ENCODE assay signal across 7 mouse cellular contexts in the genomic region with DNA sequence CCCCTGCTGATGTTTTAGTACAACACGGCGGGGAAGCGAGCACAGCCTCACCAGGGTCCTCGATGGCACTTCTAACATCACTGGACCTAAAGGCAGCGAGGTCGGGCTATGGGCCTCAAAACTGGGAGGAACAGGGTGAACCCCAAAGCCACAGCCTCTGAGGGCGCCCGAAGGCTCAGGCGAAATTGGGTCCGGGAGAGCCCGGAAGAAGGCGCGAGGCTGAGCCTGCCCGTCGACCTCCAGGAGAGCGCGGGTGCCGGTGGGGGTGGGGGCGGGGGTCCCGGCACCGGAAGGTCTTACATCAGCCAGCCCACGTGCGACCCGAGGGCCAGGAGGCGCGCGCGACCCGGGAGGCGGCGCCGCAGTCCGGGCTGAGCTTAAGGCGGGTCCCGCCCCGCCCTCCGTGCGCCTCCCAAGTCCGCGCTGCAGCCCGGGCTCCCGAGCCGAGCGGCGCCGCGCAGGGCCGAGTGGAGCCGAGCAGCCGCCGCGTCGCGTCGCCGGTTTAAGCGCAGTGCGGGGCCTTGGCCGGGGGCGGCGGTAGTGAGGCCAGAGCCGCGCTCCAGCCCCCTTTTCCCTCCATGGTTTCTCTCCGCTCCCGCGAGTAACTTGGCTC. TPM values are rescaled to one million over a fixed set of nuclear protein-coding genes. Genes with fewer than 3 reads are reported as not detected.
DNase-seq lines count a peak whose midpoint lies in the region; ATAC-seq and TF ChIP-seq lines count a peak whose summit lies in the region.

A gene (plus strand): TSS at position 384 of the 613 bp plus-strand sequence.

- WGBS in embryonic facial prominence, embryonic 12.5 days = under 1% methylated on average over 64 of the region's 66 CpGs
- under 1% methylated on average over 64 of the region's 66 CpGs for WGBS in heart, adult 2 months
- 0% methylated on average over 59 of the region's 66 CpGs for WGBS in limb, embryonic 13.5 days
- under 1% methylated on average over 55 of the region's 66 CpGs for WGBS in midbrain, embryonic 16.5 days

- intact Hi-C loops in heart, adult 2 months (cut with DNase I) = loop anchor here (5.0 to 10.0 kb wide), 2 partner anchors 146 to 253 kb away; a partner anchor contains a TSS

- H3K79me2 ChIP-seq in heart, adult 2 months (replicated peaks; ENCODE audit: control insufficient read depth, insufficient read depth, low read length) = peaks cover 2% of the 10 kb centered on the region

- H3K36me3 ChIP-seq in embryonic facial prominence, embryonic 12.5 days = no peaks in the 10 kb centered on the region
- no peaks in the 10 kb centered on the region for H3K36me3 ChIP-seq in heart, adult 2 months (ENCODE audit: control insufficient read depth, insufficient read depth, low read length)
- H3K36me3 ChIP-seq in limb, embryonic 13.5 days = no peaks in the 10 kb centered on the region
- no peaks in the 10 kb centered on the region for H3K36me3 ChIP-seq in midbrain, embryonic 16.5 days (ENCODE audit: control insufficient read depth, insufficient read depth, low read length)

- peak within 1 kb of the TSS; percentile 99 for H3K9ac ChIP-seq in embryonic facial prominence, embryonic 12.5 days
- H3K9ac ChIP-seq in heart, adult 2 months (ENCODE audit: low read depth, low read length) = peak within 1 kb of the TSS; percentile 93
- H3K9ac ChIP-seq in limb, embryonic 13.5 days = peak within 1 kb of the TSS; percentile 99
- H3K9ac ChIP-seq in midbrain, embryonic 16.5 days (ENCODE audit: low read depth, low read length) = peak within 1 kb of the TSS; percentile 94

- peak; percentile 80 for TF ChIP-seq CTCF in heart, adult 2 months (IDR thresholded peaks at IDR 0.05)

- H3K4me3 ChIP-seq in embryonic facial prominence, embryonic 12.5 days = peak within 1 kb of the TSS; percentile 88
- H3K4me3 ChIP-seq in heart, adult 2 months = peak within 1 kb of the TSS; percentile 95
- H3K4me3 ChIP-seq in limb, embryonic 13.5 days = peak within 1 kb of the TSS; percentile 90
- peak within 1 kb of the TSS; percentile 86 for H3K4me3 ChIP-seq in midbrain, embryonic 16.5 days (ENCODE audit: low read depth, low read length)

- H3K27ac ChIP-seq in embryonic facial prominence, embryonic 12.5 days = peak within 1 kb of the TSS; percentile 100
- H3K27ac ChIP-seq in heart, adult 2 months = peak within 1 kb of the TSS; percentile 87
- H3K27ac ChIP-seq in limb, embryonic 13.5 days = peak within 1 kb of the TSS; percentile 99
- peak within 1 kb of the TSS; percentile 95 for H3K27ac ChIP-seq in midbrain, embryonic 16.5 days (ENCODE audit: low read length)

- H3K9me3 ChIP-seq in embryonic facial prominence, embryonic 12.5 days = no peaks in the 10 kb centered on the region
- no peaks in the 10 kb centered on the region for H3K9me3 ChIP-seq in limb, embryonic 13.5 days
- H3K9me3 ChIP-seq in midbrain, embryonic 16.5 days (replicated peaks; ENCODE audit: control insufficient read depth, low read length, poor library complexity, severe bottlenecking) = no peaks in the 10 kb centered on the region

- TF ChIP-seq POLR2A in heart, adult 2 months (IDR thresholded peaks at IDR 0.05; ENCODE audit: insufficient read depth, low read depth, low read length) = peak; percentile 38; the same call in 1 of the 2 replicates

- H3K27me3 ChIP-seq in embryonic facial prominence, embryonic 12.5 days = no peaks in the 10 kb centered on the region
- no peaks in the 10 kb centered on the region for H3K27me3 ChIP-seq in heart, adult 2 months (ENCODE audit: control insufficient read depth, insufficient read depth, low read length)
- no peaks in the 10 kb centered on the region for H3K27me3 ChIP-seq in limb, embryonic 13.5 days
- no peaks in the 10 kb centered on the region for H3K27me3 ChIP-seq in midbrain, embryonic 16.5 days (ENCODE audit: control insufficient read depth, insufficient read depth, low read depth, low read length)

- peak; percentile 95 for ATAC-seq in embryonic facial prominence, embryonic 12.5 days (ENCODE audit: insufficient number of reproducible peaks, insufficient read depth, low FRiP score, low TSS enrichment)
- ATAC-seq in limb, embryonic 13.5 days (ENCODE audit: low FRiP score, low read depth) = peak; percentile 95
- ATAC-seq in midbrain, embryonic 16.5 days = peak; percentile 96

- DNase-seq in adrenal gland, postnatal 25 days = peak; percentile 94
- peak; percentile 96 to 97 for DNase-seq in heart, adult 2 months
- DNase-seq in kidney, adult 8-10 months = peak; percentile 88 to 92
- DNase-seq in spleen, postnatal 10 days (ENCODE audit: low spot score in 2 of 2) = peak; percentile 95 to 97

- peaks cover 27% of the 10 kb centered on the region for H3K4me1 ChIP-seq in embryonic facial prominence, embryonic 12.5 days
- H3K4me1 ChIP-seq in heart, adult 2 months (ENCODE audit: control insufficient read depth, insufficient read depth, low read length) = peaks cover 8% of the 10 kb centered on the region
- H3K4me1 ChIP-seq in limb, embryonic 13.5 days = peaks cover 35% of the 10 kb centered on the region
- peaks cover 13% of the 10 kb centered on the region for H3K4me1 ChIP-seq in midbrain, embryonic 16.5 days (ENCODE audit: control insufficient read depth, insufficient read depth, low read length)

- TF ChIP-seq EP300 in heart, adult 2 months (IDR thresholded peaks at IDR 0.05; ENCODE audit: insufficient read depth, low read depth, low read length) = no peak

- peak within 1 kb of the TSS; percentile 86 for H3K4me2 ChIP-seq in embryonic facial prominence, embryonic 12.5 days (replicated peaks)
- H3K4me2 ChIP-seq in limb, embryonic 13.5 days (replicated peaks) = peak within 1 kb of the TSS; percentile 83
- peak within 1 kb of the TSS; percentile 87 for H3K4me2 ChIP-seq in midbrain, embryonic 16.5 days (ENCODE audit: low read length)

RNA-seq across cellular contexts. Expression of the gene that starts here (rescaled TPM):
- total RNA-seq in adrenal gland, postnatal 25 days (2021) = 140 and 161 TPM in 2 replicates
- 329 and 349 TPM in 2 replicates for polyA plus RNA-seq in embryonic facial prominence, embryonic 12.5 days (2016; fragmentation: Nextera tagmentation; extraction: Ambion mirVana)
- total RNA-seq in heart, adult 2 months (2021) = 10 to 100 TPM; 53.5 to 57.8 TPM
- 9.5 and 14.2 TPM in 2 replicates for polyA plus RNA-seq in heart, adult 2 months (2012; rRNA removed)
- polyA plus RNA-seq in limb, embryonic 13.5 days (2015; fragmentation: Nextera tagmentation; extraction: Ambion mirVana) = 284 and 307 TPM in 2 replicates
- 62.6 and 70.0 TPM in 2 replicates for polyA plus RNA-seq in midbrain, embryonic 16.5 days (2015; fragmentation: Nextera tagmentation; extraction: Ambion mirVana)

Comparison
In these comparisons a context has a peak if more than half of its experiments do, and no peak if none do; other contexts are left out.
1. Peak in every context shown above with its lines: DNase-seq, ATAC-seq, H3K4me3 ChIP-seq and H3K27ac ChIP-seq.